Mouse (Mus musculus): Measurements from ENCODE around the gene Sept11. TPM values are rescaled to one million over a fixed set of nuclear protein-coding genes. Genes with fewer than 3 reads are reported as not detected.

Gene Sept11
- total RNA-seq, 2 experiments from 2014 or later = 116 to 118 TPM

- peak in 1 of 2 experiments; percentile 35 for DNase-seq (ENCODE audit: low spot score in 2 of 2)
These were observed 646 bp downstream of the Sept11 start for GRCm38 (mm10) chr5:93093638-93094527.

- no peak for DNase-seq (ENCODE audit: low spot score in 2 of 2)
These were observed 2.1 kb downstream of the Sept11 start for GRCm38 (mm10) chr5:93095301-93095700.

GRCm38 (mm10) chr5:93097204-93097906 is 4.1 kb downstream of the Sept11 start:
- DNase-seq (ENCODE audit: low spot score in 2 of 2) = no peak

- DNase-seq (ENCODE audit: low spot score in 2 of 2) = no peak
These were observed 5.0 kb downstream of the Sept11 start for GRCm38 (mm10) chr5:93098219-93098618.

- no peak for DNase-seq (ENCODE audit: low spot score in 2 of 2)
These were observed 5.6 kb downstream of the Sept11 start for GRCm38 (mm10) chr5:93098811-93099210.

GRCm38 (mm10) chr5:93100906-93101305 is 7.7 kb downstream of the Sept11 start:
- no peak for DNase-seq (ENCODE audit: low spot score in 2 of 2)

GRCm38 (mm10) chr5:93101371-93101791 is 8.1 kb downstream of the Sept11 start:
- DNase-seq (ENCODE audit: low spot score in 2 of 2) = no peak

- no peak for DNase-seq (ENCODE audit: low spot score in 2 of 2)
These were observed 10.4 kb downstream of the Sept11 start for GRCm38 (mm10) chr5:93103603-93104002.

- DNase-seq (ENCODE audit: low spot score in 2 of 2) = no peak
These were observed 12.0 kb downstream of the Sept11 start for GRCm38 (mm10) chr5:93104987-93105823.

GRCm38 (mm10) chr5:93106048-93106447 is 12.8 kb downstream of the Sept11 start:
- no peak for DNase-seq (ENCODE audit: low spot score in 2 of 2)

- DNase-seq (ENCODE audit: low spot score in 2 of 2) = no peak
These were observed 15.5 kb downstream of the Sept11 start for GRCm38 (mm10) chr5:93108703-93109102.

- no peak for DNase-seq (ENCODE audit: low spot score in 2 of 2)
These were observed 16.3 kb downstream of the Sept11 start for GRCm38 (mm10) chr5:93109555-93109954.

- no peak for DNase-seq (ENCODE audit: low spot score in 2 of 2)
These were observed 19.1 kb downstream of the Sept11 start for GRCm38 (mm10) chr5:93112290-93112689.

- no peak for DNase-seq (ENCODE audit: low spot score in 2 of 2)
These were observed 20.3 kb downstream of the Sept11 start for GRCm38 (mm10) chr5:93113517-93113916.

GRCm38 (mm10) chr5:93114515-93114914 is 21.3 kb downstream of the Sept11 start:
- no peak for DNase-seq (ENCODE audit: low spot score in 2 of 2)

GRCm38 (mm10) chr5:93115059-93115458 is 21.8 kb downstream of the Sept11 start:
- no peak for DNase-seq (ENCODE audit: low spot score in 2 of 2)

GRCm38 (mm10) chr5:93115854-93116253 is 22.6 kb downstream of the Sept11 start:
- DNase-seq (ENCODE audit: low spot score in 2 of 2) = no peak

GRCm38 (mm10) chr5:93117648-93118047 is 24.4 kb downstream of the Sept11 start:
- no peak for DNase-seq (ENCODE audit: low spot score in 2 of 2)

- DNase-seq (ENCODE audit: low spot score in 2 of 2) = no peak
These were observed 28.4 kb downstream of the Sept11 start for GRCm38 (mm10) chr5:93121660-93122059.

- DNase-seq (ENCODE audit: low spot score in 2 of 2) = no peak
These were observed 31.0 kb downstream of the Sept11 start for GRCm38 (mm10) chr5:93124031-93124826.

GRCm38 (mm10) chr5:93125325-93125724 is 32.1 kb downstream of the Sept11 start:
- DNase-seq (ENCODE audit: low spot score in 2 of 2) = no peak

Measured in layer of hippocampus, postnatal 14 days (tissue).